Mouse (Mus musculus) liver, embryonic 13.5 days (tissue): ENCODE data around the gene Gpr19. TPM values are rescaled to one million over a fixed set of nuclear protein-coding genes. Genes with fewer than 3 reads are reported as not detected.

ENCODE experiments used
- ATAC-seq: fragments of 200-750 bp; cut with Nextera tagmentation; 2 replicates; pipeline ENCODE4 v1.8.0; 2017; ENCODE audit warnings: low read depth, mild to moderate bottlenecking, moderate number of reproducible peaks, moderate library complexity
- DNase-seq: peaks from one replicate; pipeline ENCODE4 v3.0.0; 2022
- H3K27ac ChIP-seq: fragments of 300-500 bp; sonication (generic); 2 replicates; pipeline ENCODE4 v1.5.1; 2015; ENCODE audit warnings: moderate library complexity, mild to moderate bottlenecking, inconsistent platforms
- H3K27me3 ChIP-seq: fragments of 300-500 bp; sonication (generic); 2 replicates; pipeline ENCODE4 v1.6.1; 2015; ENCODE audit warnings: mild to moderate bottlenecking, inconsistent platforms
- H3K36me3 ChIP-seq: fragments of 300-500 bp; sonication (generic); 2 replicates; pipeline ENCODE4 v1.6.1; 2015; ENCODE audit warnings: mild to moderate bottlenecking, inconsistent platforms
- H3K4me1 ChIP-seq: fragments of 300-500 bp; sonication (generic); replicated peaks from 2 replicates; pipeline ENCODE4 v1.6.1; 2015; ENCODE audit warnings: inconsistent platforms
- H3K4me2 ChIP-seq: fragments of 300-500 bp; sonication (generic); 2 replicates; pipeline ENCODE4 v1.6.1; 2015; ENCODE audit warnings: inconsistent platforms, mild to moderate bottlenecking, moderate library complexity
- H3K4me3 ChIP-seq: fragments of 300-500 bp; sonication (generic); replicated peaks from 2 replicates; pipeline ENCODE4 v1.5.1; 2015; ENCODE audit warnings: mild to moderate bottlenecking, inconsistent platforms
- H3K9ac ChIP-seq: fragments of 300-500 bp; sonication (generic); 2 replicates; pipeline ENCODE4 v1.6.1; 2015; ENCODE audit warnings: mild to moderate bottlenecking, inconsistent platforms
- H3K9me3 ChIP-seq: fragments of 300-500 bp; sonication (generic); replicated peaks from 2 replicates; pipeline ENCODE4 v1.6.1; 2016; ENCODE audit warnings: inconsistent platforms
- WGBS: fragments of 180-500 bp; shearing (Covaris S2); methylation state at CpG from one replicate; pipeline ENCODE4 v1.1.7; 2015; ENCODE audit not compliant: insufficient replicate concordance; 5-methylcytosine and 5-hydroxymethylcytosine counted together
- polyA plus RNA-seq: library from polyadenylated mRNA; unstranded; fragments of >200 nt; fragmentation: Nextera tagmentation; extraction: Ambion mirVana; gene quantifications from 2 replicates; pipeline ENCODE4 v1.2.1, GENCODE M21; 2015

Gene Gpr19
- polyA plus RNA-seq, 1 experiment from 2014 or later: 5.3 TPM

DNA sequence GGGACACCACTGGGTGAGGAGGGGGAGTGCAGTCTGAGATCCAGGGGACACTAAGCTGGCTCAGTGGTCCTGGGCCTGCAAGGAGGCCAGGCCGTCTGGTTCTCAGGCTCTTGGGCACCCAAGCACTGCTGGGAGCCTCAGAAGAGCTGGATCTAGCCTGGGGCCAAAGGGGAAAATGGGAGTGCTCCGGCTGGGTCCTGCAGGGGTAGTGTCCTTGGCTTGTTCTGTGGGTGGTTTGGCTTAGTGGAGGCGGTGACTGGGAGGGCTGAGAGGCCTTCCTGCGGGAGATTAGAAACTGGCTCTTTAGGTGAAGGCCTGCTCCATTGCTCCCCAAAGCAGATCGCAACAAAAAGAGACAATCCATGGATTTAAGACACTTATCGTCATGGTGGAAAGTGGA lies 52.1 kb downstream of the Gpr19 start:
- ATAC-seq: no peak
- no peaks in the 10 kb centered on the region for H3K27me3 ChIP-seq

DNA sequence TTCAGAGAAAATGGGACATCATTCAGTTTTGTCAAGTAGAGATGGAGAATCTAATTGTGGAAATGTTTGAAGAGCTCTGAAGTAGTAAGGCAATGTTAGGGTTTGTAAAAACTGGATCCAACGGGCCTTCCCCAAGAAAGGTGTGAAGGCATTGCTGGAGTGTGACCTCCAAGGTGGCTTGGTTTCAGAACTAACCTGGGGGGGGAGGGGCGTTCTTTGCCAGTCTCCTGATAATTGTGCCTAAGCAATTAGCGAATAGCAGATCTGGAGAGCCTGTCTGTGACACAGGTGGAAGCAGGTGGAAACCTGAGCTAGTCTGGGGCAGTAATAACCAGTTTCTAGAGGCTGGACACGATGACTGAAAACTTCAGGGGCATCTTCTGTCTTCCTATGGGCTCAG lies 52.7 kb downstream of the Gpr19 start:
- Histone ChIP-seq H3K9ac (no peak overlapping the region), H3K4me2 (no peak overlapping the region), H3K9me3 (no peaks in the 10 kb centered on the region), H3K27me3 (no peaks in the 10 kb centered on the region), H3K4me3 (no peak overlapping the region), H3K4me1 (peaks cover 13% of the 10 kb centered on the region), H3K36me3 (peaks cover 5% of the 10 kb centered on the region; the same call in 1 of the 2 replicates), H3K27ac (no peak overlapping the region)
- DNase-seq: no peak
- ATAC-seq: no peak
- 62% methylated on average over 4 of the region's 4 CpGs for WGBS

More for the DNA sequence above, 52.1 kb downstream of the Gpr19 start:
- WGBS: 77% methylated on average over 6 of the region's 6 CpGs
- Histone ChIP-seq H3K9me3 (no peaks in the 10 kb centered on the region), H3K27ac (no peak overlapping the region), H3K36me3 (peaks cover 5% of the 10 kb centered on the region; the same call in 1 of the 2 replicates), H3K4me3 (no peak overlapping the region), H3K4me2 (no peak overlapping the region), H3K9ac (no peak overlapping the region), H3K4me1 (peaks cover 13% of the 10 kb centered on the region)
- no peak for DNase-seq

DNA sequence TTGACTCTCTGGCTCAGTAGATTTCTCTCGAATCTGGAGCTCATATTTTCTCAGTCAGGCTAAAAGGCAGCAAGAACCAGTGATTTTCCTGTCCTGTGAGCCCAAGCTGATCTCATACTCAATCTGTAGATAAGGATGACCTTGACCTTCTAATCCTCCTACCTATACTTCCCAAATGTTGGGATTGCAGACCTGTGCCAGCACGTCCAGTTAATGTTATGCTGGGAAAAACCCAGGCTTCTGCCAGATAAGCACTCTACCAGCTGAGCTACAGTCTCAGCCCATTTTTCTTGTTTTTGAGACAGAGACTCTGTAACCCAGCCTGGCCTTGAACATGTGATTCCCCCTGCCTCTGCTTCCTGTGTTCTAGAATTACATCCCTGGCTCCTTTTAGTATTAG lies 58.0 kb downstream of the Gpr19 start:
- ATAC-seq: no peak
- H3K36me3 ChIP-seq: no peaks in the 10 kb centered on the region
- no peaks in the 10 kb centered on the region for H3K27me3 ChIP-seq
- 54% methylated on average over 2 of the region's 2 CpGs for WGBS
- H3K4me2 ChIP-seq: no peak overlapping the region
- peaks cover 18% of the 10 kb centered on the region for H3K4me1 ChIP-seq
- H3K9ac ChIP-seq: no peak overlapping the region
- no peak for DNase-seq
- H3K4me3 ChIP-seq: no peak overlapping the region
- no peak overlapping the region for H3K27ac ChIP-seq
- no peaks in the 10 kb centered on the region for H3K9me3 ChIP-seq

DNA sequence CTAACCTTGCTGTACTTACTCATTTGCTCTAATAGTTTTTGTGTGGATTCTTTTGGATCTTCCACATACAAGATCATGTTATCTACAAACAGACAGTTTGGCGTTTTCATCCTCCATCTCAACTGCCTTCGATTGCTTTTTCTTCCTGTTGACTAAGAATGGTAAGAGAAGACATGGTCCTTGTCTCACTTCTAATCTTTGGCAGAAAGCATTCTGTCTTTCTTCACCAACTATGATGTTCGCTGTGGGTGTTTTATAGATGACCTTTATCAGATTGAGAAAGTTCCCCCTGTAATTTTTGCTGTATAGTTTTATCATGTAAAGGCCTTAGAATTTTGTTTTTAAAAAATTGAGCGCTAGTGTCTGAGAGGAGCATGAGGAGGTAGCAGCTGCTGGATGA lies 60.3 kb downstream of the Gpr19 start:
- Histone ChIP-seq H3K4me2 (no peak overlapping the region), H3K27me3 (no peaks in the 10 kb centered on the region), H3K4me1 (peaks cover 38% of the 10 kb centered on the region), H3K36me3 (no peaks in the 10 kb centered on the region), H3K9me3 (no peaks in the 10 kb centered on the region), H3K27ac (no peak overlapping the region), H3K4me3 (no peak overlapping the region), H3K9ac (no peak overlapping the region)
- no peak for ATAC-seq
- WGBS: 67% methylated on average over 4 of the region's 4 CpGs
- no peak for DNase-seq

DNA sequence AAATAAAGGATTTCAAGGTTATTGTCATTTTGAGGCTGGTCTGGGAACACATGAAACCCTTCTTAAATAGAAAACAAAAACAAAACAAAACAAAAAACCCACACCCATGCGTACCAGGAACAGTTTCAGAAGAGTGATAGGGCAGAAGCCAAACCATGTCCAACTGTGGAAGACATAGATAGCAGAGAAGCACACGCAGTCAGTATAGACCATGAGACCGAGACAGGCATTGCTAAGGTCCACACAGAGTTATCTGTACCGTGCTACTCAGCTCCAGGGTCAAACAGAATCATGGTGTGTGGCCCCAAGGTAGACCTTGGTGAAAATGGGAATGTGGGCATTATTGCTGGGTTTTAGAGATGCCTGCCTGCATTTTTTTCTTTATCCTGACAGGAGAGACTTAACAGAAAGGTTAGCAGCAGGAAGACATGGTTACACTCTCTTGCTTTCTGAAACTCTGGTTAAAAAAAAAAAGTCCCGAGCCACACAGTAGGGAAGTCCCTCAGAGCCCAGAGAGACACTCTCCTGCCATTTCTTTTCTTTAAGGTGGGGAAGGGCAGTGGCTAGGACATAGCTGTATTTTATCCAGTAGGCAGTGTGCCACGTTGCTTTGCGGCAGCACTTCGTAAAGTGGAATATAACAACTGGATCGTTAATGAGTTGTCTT lies 63.7 kb downstream of the Gpr19 start:
- H3K9me3 ChIP-seq: no peaks in the 10 kb centered on the region
- H3K4me1 ChIP-seq: peaks cover 58% of the 10 kb centered on the region
- H3K27ac ChIP-seq: peak overlapping the region; percentile 54
- 44% methylated on average over 9 of the region's 9 CpGs for WGBS
- no peaks in the 10 kb centered on the region for H3K27me3 ChIP-seq
- H3K4me3 ChIP-seq: no peak overlapping the region
- no peak for DNase-seq
- H3K4me2 ChIP-seq: peak overlapping the region; percentile 34
- ATAC-seq: peak; percentile 37
- no peaks in the 10 kb centered on the region for H3K36me3 ChIP-seq
- peak overlapping the region; percentile 3; the same call in 1 of the 2 replicates for H3K9ac ChIP-seq

DNA sequence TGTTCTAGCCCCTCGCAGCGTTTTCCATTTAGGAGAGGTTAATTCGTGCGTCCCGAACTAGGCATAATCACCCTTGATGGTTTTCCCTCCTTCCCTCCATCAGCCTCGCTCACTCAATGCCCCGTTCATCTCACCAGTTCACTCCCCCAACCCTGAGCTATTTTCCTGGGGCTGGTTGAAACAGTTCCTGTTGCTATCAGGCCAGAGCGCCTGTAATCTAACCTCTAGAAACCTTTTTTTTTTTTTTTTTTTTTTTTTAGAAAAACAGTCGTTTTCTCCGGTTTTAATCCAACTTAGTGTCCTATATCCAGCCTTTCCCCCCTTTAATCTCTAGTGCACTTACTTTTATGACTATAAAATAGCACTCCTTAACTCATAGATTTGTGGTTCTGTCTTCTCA lies 67.6 kb downstream of the Gpr19 start:
- peak overlapping the region; percentile 85 for H3K9ac ChIP-seq
- no peak for DNase-seq
- WGBS: 3% methylated on average over 10 of the region's 10 CpGs
- H3K4me2 ChIP-seq: peak overlapping the region; percentile 77
- peaks cover 59% of the 10 kb centered on the region for H3K4me1 ChIP-seq
- H3K9me3 ChIP-seq: no peaks in the 10 kb centered on the region
- no peaks in the 10 kb centered on the region for H3K27me3 ChIP-seq
- ATAC-seq: no peak
- H3K4me3 ChIP-seq: peak overlapping the region; percentile 74
- H3K27ac ChIP-seq: peak overlapping the region; percentile 94
- H3K36me3 ChIP-seq: no peaks in the 10 kb centered on the region

DNA sequence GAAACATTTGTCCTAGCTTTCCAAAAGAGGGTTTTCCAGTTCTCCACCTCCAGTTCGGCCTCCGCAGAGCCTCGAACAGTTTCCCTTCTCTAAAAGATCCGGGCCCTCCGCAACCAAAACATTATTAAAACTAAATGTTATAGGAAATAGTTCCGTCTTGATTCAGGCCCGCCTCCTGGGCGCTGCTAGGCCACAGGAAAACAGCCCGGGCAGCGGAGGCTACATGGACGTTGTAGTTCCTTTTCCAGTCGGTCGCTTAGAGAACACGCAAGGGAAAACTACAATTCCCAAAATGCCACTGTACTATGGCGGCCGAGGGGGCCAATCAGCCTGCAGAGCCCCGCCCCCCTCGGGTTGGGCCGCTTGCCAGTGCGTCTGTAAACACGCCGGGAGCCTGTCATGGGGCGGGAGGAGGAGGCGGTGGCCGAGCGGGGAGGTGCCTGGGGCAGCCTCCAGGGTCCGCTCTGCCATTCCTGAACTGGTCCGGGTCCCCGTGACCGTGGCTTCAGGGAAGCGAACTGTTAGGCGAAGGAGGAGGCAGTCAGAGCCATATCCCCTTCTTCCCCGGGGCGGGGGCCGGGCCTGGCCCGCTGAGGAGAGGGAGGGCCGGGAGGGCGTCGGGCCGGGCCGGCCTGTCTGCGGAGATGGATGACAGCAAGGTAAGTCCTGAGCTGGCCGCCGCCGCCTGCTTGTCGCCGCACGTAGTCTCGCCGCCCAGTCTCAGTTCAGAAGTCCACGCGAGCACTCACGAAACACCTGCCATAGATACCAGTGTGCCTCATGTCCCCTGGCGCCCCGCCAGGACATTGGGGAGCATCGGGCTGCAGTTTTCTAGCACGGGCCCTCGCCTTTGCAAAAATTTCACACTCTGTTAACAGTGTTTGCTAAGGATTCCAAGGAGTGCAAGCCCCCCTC lies 68.3 kb downstream of the Gpr19 start, which contains the start of gene Crebl2:
TSS of gene Crebl2 (plus strand) at position 369 of the 915 bp plus-strand sequence.
- peak within 1 kb of the TSS; percentile 94 for H3K27ac ChIP-seq
- peak within 1 kb of the TSS; percentile 77 for H3K4me2 ChIP-seq
- H3K36me3 ChIP-seq: no peaks in the 10 kb centered on the region
- ATAC-seq (peak; percentile 95), DNase-seq (peak; percentile 98)
- WGBS: under 1% methylated on average over 55 of the region's 58 CpGs
- no peaks in the 10 kb centered on the region for H3K9me3 ChIP-seq
- H3K27me3 ChIP-seq: no peaks in the 10 kb centered on the region
- peak within 1 kb of the TSS; percentile 85 for H3K9ac ChIP-seq
- H3K4me3 ChIP-seq: peak within 1 kb of the TSS; percentile 74
- H3K4me1 ChIP-seq: peaks cover 53% of the 10 kb centered on the region

DNA sequence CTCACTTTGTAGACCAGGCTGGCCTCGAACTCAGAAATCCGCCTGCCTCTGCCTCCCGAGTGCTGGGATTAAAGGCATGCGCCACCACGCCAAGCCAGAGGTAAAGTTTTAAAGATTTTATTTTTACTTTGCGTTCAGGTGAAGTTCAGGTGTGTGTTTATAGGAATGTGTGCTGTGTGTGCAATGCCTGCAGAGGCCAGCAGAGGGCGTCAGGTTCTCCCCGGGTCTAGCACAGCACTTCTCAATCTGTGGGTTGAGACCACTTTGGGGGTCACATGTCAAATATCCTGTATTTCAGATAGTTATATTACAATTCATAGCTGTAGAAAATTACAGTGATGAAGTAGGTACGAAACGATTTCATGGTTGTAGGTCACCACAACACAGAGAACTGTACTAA lies 75.5 kb downstream of the Gpr19 start:
- no peaks in the 10 kb centered on the region for H3K9me3 ChIP-seq
- no peak overlapping the region for H3K9ac ChIP-seq
- DNase-seq (no peak), ATAC-seq (no peak)
- H3K27ac ChIP-seq: no peak overlapping the region
- no peaks in the 10 kb centered on the region for H3K27me3 ChIP-seq
- H3K4me1 ChIP-seq: no peaks in the 10 kb centered on the region; the same call in 1 of the 2 replicates
- no peak overlapping the region for H3K4me3 ChIP-seq
- no peaks in the 10 kb centered on the region for H3K36me3 ChIP-seq
- WGBS: 45% methylated on average over 10 of the region's 10 CpGs
- no peak overlapping the region for H3K4me2 ChIP-seq

DNA sequence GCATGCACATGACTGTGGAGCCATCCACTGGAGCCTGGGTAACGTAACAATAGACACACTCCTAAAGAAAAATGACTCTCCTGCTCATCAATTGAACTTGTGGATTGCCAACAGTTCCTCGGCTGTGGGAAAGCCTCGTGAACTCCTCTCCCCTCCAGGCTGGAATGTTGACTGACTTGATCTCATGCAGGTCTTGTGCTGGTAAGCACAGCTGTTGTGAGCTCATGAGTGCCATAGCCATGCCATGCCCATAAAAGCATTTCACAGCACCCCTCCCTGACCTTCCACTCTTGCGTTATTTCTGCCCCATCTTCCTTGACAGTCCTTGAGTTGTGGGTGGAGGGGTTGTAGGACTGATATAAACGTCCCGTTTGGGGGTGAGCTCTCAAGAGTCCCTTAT lies 78.0 kb downstream of the Gpr19 start:
- H3K4me1 ChIP-seq: no peaks in the 10 kb centered on the region; the same call in 1 of the 2 replicates
- H3K9ac ChIP-seq: no peak overlapping the region
- no peaks in the 10 kb centered on the region for H3K36me3 ChIP-seq
- 57% methylated on average over 6 of the region's 6 CpGs for WGBS
- H3K27me3 ChIP-seq: no peaks in the 10 kb centered on the region
- ATAC-seq: no peak
- DNase-seq: no peak
- H3K27ac ChIP-seq: no peak overlapping the region
- no peaks in the 10 kb centered on the region for H3K9me3 ChIP-seq
- H3K4me3 ChIP-seq: no peak overlapping the region
- H3K4me2 ChIP-seq: no peak overlapping the region

DNA sequence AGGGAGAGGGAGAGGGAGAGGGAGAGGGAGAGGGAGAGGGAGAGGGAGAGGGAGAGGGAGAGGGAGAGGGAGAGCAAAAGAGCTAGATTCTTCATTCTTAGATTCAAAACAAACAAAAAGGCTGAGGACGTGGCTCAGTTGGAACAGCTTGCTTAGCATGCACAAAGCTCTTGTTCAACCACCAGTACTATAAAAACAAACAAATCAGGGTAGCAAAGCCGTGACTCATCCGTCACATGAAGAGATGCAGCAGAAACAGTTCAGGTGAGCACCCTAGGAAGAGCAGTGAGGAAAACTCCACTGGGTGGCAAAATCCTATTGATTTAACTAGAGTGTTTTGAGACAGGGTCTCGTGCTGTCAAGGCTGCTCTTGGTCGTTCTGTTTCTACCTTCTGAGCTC lies 78.6 kb downstream of the Gpr19 start:
- Histone ChIP-seq H3K4me1 (no peaks in the 10 kb centered on the region; the same call in 1 of the 2 replicates), H3K4me2 (no peak overlapping the region), H3K36me3 (no peaks in the 10 kb centered on the region), H3K27ac (no peak overlapping the region), H3K27me3 (no peaks in the 10 kb centered on the region), H3K9me3 (no peaks in the 10 kb centered on the region), H3K9ac (no peak overlapping the region), H3K4me3 (no peak overlapping the region)
- WGBS: 50% methylated on average over 5 of the region's 5 CpGs
- no peak for DNase-seq
- no peak for ATAC-seq
